ENCODE assay signal across 28 mouse cellular contexts in genomic region chr6:137556636-137557035, GRCm38 (mm10).
DNase-seq lines count a peak whose midpoint lies in the region; ATAC-seq lines count a peak whose summit lies in the region.
"Had no signal": no experiment of that assay in that cellular context is flagged by ENCODE, and none has a peak within 500 bp of the region (broad histone marks: within the 10 kb centered on the region; RNA-seq: fewer than 3 reads in every experiment).

No protein-coding gene starts in this region.

- ATAC-seq in heart, embryonic 12.5 days (ENCODE audit: insufficient number of reproducible peaks, low FRiP score), result 0 out of 2 replicates have a peak, but pooled peaks have one; percentile 28
- ATAC-seq in liver, embryonic 13.5 days (ENCODE audit: low read depth), result peak; percentile 91
- peak; percentile 63 for ATAC-seq in megakaryocyte progenitor cell, adult 5-6 weeks (replicated peaks; ENCODE audit: poor library complexity)
- no peak for ATAC-seq in intestine, embryonic 16.5 days
- no peak for ATAC-seq in forebrain, embryonic 13.5 days
- ATAC-seq: CD4-positive, CD25-positive, alpha-beta regulatory T cell, adult 4 months; forebrain, postnatal 0 days; hindbrain, embryonic 16.5 days; intestine, postnatal 0 days had no signal

- no peaks in the 10 kb centered on the region for H3K27me3 ChIP-seq in heart, embryonic 12.5 days (replicated peaks)
- H3K27me3 ChIP-seq in heart, embryonic 10.5 days (ENCODE audit: insufficient read depth, poor library complexity, severe bottlenecking), result no peaks in the 10 kb centered on the region
- no peaks in the 10 kb centered on the region for H3K27me3 ChIP-seq in liver, embryonic 13.5 days
- H3K27me3 ChIP-seq in intestine, embryonic 16.5 days (replicated peaks; ENCODE audit: control insufficient read depth, insufficient read depth, low read length), result no peaks in the 10 kb centered on the region
- no peaks in the 10 kb centered on the region for H3K27me3 ChIP-seq in forebrain, embryonic 13.5 days
- H3K27me3 ChIP-seq: lung, embryonic 15.5 days; midbrain, embryonic 12.5 days had no signal

- no peak overlapping the region for H3K4me3 ChIP-seq in heart, embryonic 12.5 days
- H3K4me3 ChIP-seq in heart, embryonic 10.5 days, result no peak overlapping the region
- H3K4me3 ChIP-seq in liver, embryonic 13.5 days (replicated peaks), result no peak overlapping the region
- no peak overlapping the region for H3K4me3 ChIP-seq in intestine, embryonic 16.5 days (ENCODE audit: low read length)
- H3K4me3 ChIP-seq in forebrain, embryonic 13.5 days, result no peak overlapping the region
- H3K4me3 ChIP-seq: forebrain, embryonic 10.5 days; hindbrain, embryonic 10.5 days; left cerebral cortex, adult 2 months; lung, embryonic 15.5 days; midbrain, embryonic 12.5 days had no signal

- no peak overlapping the region for H3K9ac ChIP-seq in heart, embryonic 12.5 days
- H3K9ac ChIP-seq in liver, embryonic 13.5 days, result peak overlapping the region; percentile 45; the same call in 1 of the 2 replicates
- no peak overlapping the region for H3K9ac ChIP-seq in intestine, embryonic 16.5 days (ENCODE audit: low read depth, low read length)
- no peak overlapping the region for H3K9ac ChIP-seq in forebrain, embryonic 13.5 days
- H3K9ac ChIP-seq: forebrain, postnatal 0 days; lung, embryonic 15.5 days; midbrain, embryonic 12.5 days had no signal

- H3K4me2 ChIP-seq in heart, embryonic 12.5 days, result no peak overlapping the region
- H3K4me2 ChIP-seq in liver, embryonic 13.5 days, result peak overlapping the region; percentile 43
- H3K4me2 ChIP-seq in intestine, embryonic 16.5 days (ENCODE audit: low read depth, low read length), result no peak overlapping the region
- H3K4me2 ChIP-seq in forebrain, embryonic 13.5 days, result no peak overlapping the region
- H3K4me2 ChIP-seq: heart, embryonic 11.5 days; lung, embryonic 15.5 days; midbrain, embryonic 12.5 days had no signal

- H3K9me3 ChIP-seq in heart, embryonic 12.5 days (replicated peaks), result no peaks in the 10 kb centered on the region
- no peaks in the 10 kb centered on the region for H3K9me3 ChIP-seq in heart, embryonic 10.5 days
- H3K9me3 ChIP-seq in liver, embryonic 13.5 days (replicated peaks), result no peaks in the 10 kb centered on the region
- no peaks in the 10 kb centered on the region for H3K9me3 ChIP-seq in intestine, embryonic 16.5 days (ENCODE audit: control insufficient read depth, low read length)
- no peaks in the 10 kb centered on the region for H3K9me3 ChIP-seq in forebrain, embryonic 13.5 days (replicated peaks)
- H3K9me3 ChIP-seq: forebrain, embryonic 10.5 days; hindbrain, embryonic 10.5 days; lung, embryonic 15.5 days; midbrain, embryonic 12.5 days had no signal

- H3K4me1 ChIP-seq in heart, embryonic 12.5 days (replicated peaks), result peaks cover 42% of the 10 kb centered on the region
- H3K4me1 ChIP-seq in heart, embryonic 10.5 days, result peaks cover 31% of the 10 kb centered on the region
- H3K4me1 ChIP-seq in liver, embryonic 13.5 days (replicated peaks), result peaks cover 52% of the 10 kb centered on the region
- peaks cover 16% of the 10 kb centered on the region; the same call in 1 of the 2 replicates for H3K4me1 ChIP-seq in intestine, embryonic 16.5 days (ENCODE audit: control insufficient read depth, insufficient read depth, low read length)
- peaks cover 4% of the 10 kb centered on the region; the same call in 1 of the 2 replicates for H3K4me1 ChIP-seq in forebrain, embryonic 13.5 days

- H3K36me3 ChIP-seq in heart, embryonic 12.5 days, result no peaks in the 10 kb centered on the region
- H3K36me3 ChIP-seq in heart, embryonic 10.5 days, result no peaks in the 10 kb centered on the region
- H3K36me3 ChIP-seq in liver, embryonic 13.5 days, result no peaks in the 10 kb centered on the region
- H3K36me3 ChIP-seq in intestine, embryonic 16.5 days (ENCODE audit: control insufficient read depth, insufficient read depth, low read length), result peaks cover 4% of the 10 kb centered on the region; the same call in 1 of the 2 replicates
- no peaks in the 10 kb centered on the region for H3K36me3 ChIP-seq in forebrain, embryonic 13.5 days (ENCODE audit: poor library complexity, severe bottlenecking)
- H3K36me3 ChIP-seq: forebrain, embryonic 10.5 days; hindbrain, embryonic 10.5 days; lung, embryonic 15.5 days; midbrain, embryonic 12.5 days had no signal

- no peak for DNase-seq in heart, embryonic 10.5 days (ENCODE audit: low spot score)
- DNase-seq in c-Kit-positive CD71-positive TER-119-positive erythroid progenitor cells, embryonic 14.5 days (ENCODE audit: low spot score), result peak; percentile 44
- peak; percentile 62 for DNase-seq in liver, embryonic 13.5 days
- DNase-seq: adrenal gland, postnatal 36 days; cerebellum, adult 11 months; cerebellum, postnatal 10 days; forebrain, postnatal 0 days; gastrocnemius, postnatal 36 days; heart, postnatal 10 days; kidney, postnatal 36 days; layer of hippocampus, adult 9-11 months; lung, postnatal 36 days; right cerebral cortex, postnatal 25 days; spleen, adult 18-20 months; thymus, adult 2 months had no signal

- H3K27ac ChIP-seq in heart, embryonic 12.5 days (ENCODE audit: poor library complexity, severe bottlenecking), result no peak overlapping the region
- no peak overlapping the region for H3K27ac ChIP-seq in heart, embryonic 10.5 days
- peak overlapping the region; percentile 70 for H3K27ac ChIP-seq in liver, embryonic 13.5 days
- H3K27ac ChIP-seq in intestine, embryonic 16.5 days (ENCODE audit: low read length), result no peak overlapping the region
- H3K27ac ChIP-seq in forebrain, embryonic 13.5 days, result no peak overlapping the region
- H3K27ac ChIP-seq: forebrain, embryonic 10.5 days; hindbrain, embryonic 10.5 days; left cerebral cortex, adult 2 months; lung, embryonic 15.5 days; midbrain, embryonic 12.5 days had no signal

- 63% methylated on average over 5 of the region's 5 CpGs for WGBS in heart, embryonic 12.5 days
- 79% methylated on average over 5 of the region's 5 CpGs for WGBS in heart, embryonic 10.5 days
- WGBS in liver, embryonic 13.5 days (ENCODE audit: insufficient replicate concordance), result 32% methylated on average over 5 of the region's 5 CpGs
- WGBS in intestine, embryonic 16.5 days, result 86% methylated on average over 5 of the region's 5 CpGs
- WGBS in forebrain, embryonic 13.5 days, result 96% methylated on average over 5 of the region's 5 CpGs

Comparison
In these comparisons a context has a peak if more than half of its experiments do, and no peak if none do; other contexts are left out.
1. ATAC-seq: peak in heart, embryonic 12.5 days (single experiment), liver, embryonic 13.5 days (single experiment) and megakaryocyte progenitor cell, adult 5-6 weeks (single experiment); none in intestine, embryonic 16.5 days (single experiment) and forebrain, embryonic 13.5 days (single experiment).